Mouse (Mus musculus) limb, embryonic 15.5 days (tissue): ENCODE measurements around the gene Doxl2. TPM values are rescaled to one million over a fixed set of nuclear protein-coding genes. Genes with fewer than 3 reads are reported as not detected.

ENCODE experiments used
- polyA plus RNA-seq: library from polyadenylated mRNA; unstranded; fragments of >200 nt; fragmentation: Nextera tagmentation; extraction: Ambion mirVana; gene quantifications from 2 replicates; pipeline ENCODE4 v1.2.1, GENCODE M21; 2015

The Doxl2 gene
- polyA plus RNA-seq, 1 experiment from 2014 or later = not detected

Other genes starting within 250 kb of the Doxl2 start
- gene Gimap1, start 235.9 kb upstream of the Doxl2 start, polyA plus RNA-seq = 13.5 and 15.4 TPM in 2 replicates
- gene Gimap5, start 228.8 kb upstream of the Doxl2 start, polyA plus RNA-seq = 5.6 and 5.7 TPM in 2 replicates
- not detected in 2 replicates for gene Gimap3, start 204.1 kb upstream of the Doxl2 start, polyA plus RNA-seq
- gene Tmem176a, start 134.0 kb upstream of the Doxl2 start, polyA plus RNA-seq = 54.3 and 63.4 TPM in 2 replicates
- 230 and 235 TPM in 2 replicates for gene Tmem176b, start 133.5 kb upstream of the Doxl2 start, polyA plus RNA-seq
- gene Aoc1, start 102.1 kb upstream of the Doxl2 start, polyA plus RNA-seq = not detected in 2 replicates
- 0.05 TPM in 1 of 2 replicates, not detected in the other for gene 1600015I10Rik, start 45.1 kb upstream of the Doxl2 start, polyA plus RNA-seq
- not detected in 2 replicates for gene Svs1, start 11.9 kb downstream of the Doxl2 start, polyA plus RNA-seq
- gene Gpnmb, start 61.6 kb downstream of the Doxl2 start, polyA plus RNA-seq = 1.6 and 2.1 TPM in 2 replicates
- gene Malsu1, start 98.8 kb downstream of the Doxl2 start, polyA plus RNA-seq = 57.0 and 61.7 TPM in 2 replicates
- gene Igf2bp3, start 240.0 kb downstream of the Doxl2 start, polyA plus RNA-seq = 45.9 and 46.1 TPM in 2 replicates